Mouse (Mus musculus): Measurements from ENCODE around the gene Rnf187.

Rnf187 gene

GRCm38 (mm10) chr11:58938322-58939087, at the start of gene Rnf187:
Rnf187 (minus strand) TSS chr11:58938916.
- peak; percentile 51 for DNase-seq (ENCODE audit: low spot score)

- DNase-seq (ENCODE audit: low spot score), result no peak
These were observed 46.7 kb upstream of the Rnf187 start for GRCm38 (mm10) chr11:58985299-58985917.

GRCm38 (mm10) chr11:58984657-58985056, 45.9 kb upstream of the Rnf187 start:
- no peak for DNase-seq (ENCODE audit: low spot score)

- DNase-seq (ENCODE audit: low spot score), result no peak
These were observed 45.1 kb upstream of the Rnf187 start for GRCm38 (mm10) chr11:58983691-58984341.

GRCm38 (mm10) chr11:58982471-58983097, 43.9 kb upstream of the Rnf187 start:
- no peak for DNase-seq (ENCODE audit: low spot score)

GRCm38 (mm10) chr11:58981541-58982447, 43.1 kb upstream of the Rnf187 start:
- no peak for DNase-seq (ENCODE audit: low spot score)

GRCm38 (mm10) chr11:58980381-58980990, 41.8 kb upstream of the Rnf187 start:
- DNase-seq (ENCODE audit: low spot score), result no peak

GRCm38 (mm10) chr11:58979661-58980060, 40.9 kb upstream of the Rnf187 start:
- no peak for DNase-seq (ENCODE audit: low spot score)

- DNase-seq (ENCODE audit: low spot score), result no peak
These were observed 40.5 kb upstream of the Rnf187 start for GRCm38 (mm10) chr11:58979183-58979582.

- no peak for DNase-seq (ENCODE audit: low spot score)
These were observed 40.0 kb upstream of the Rnf187 start for GRCm38 (mm10) chr11:58978706-58979030.

- DNase-seq (ENCODE audit: low spot score), result no peak
These were observed 39.5 kb upstream of the Rnf187 start, which contains the start of gene Trim11 for GRCm38 (mm10) chr11:58978027-58978705. Trim11 (plus strand) TSS chr11:58978093.

GRCm38 (mm10) chr11:58977607-58978026, 38.9 kb upstream of the Rnf187 start:
- no peak for DNase-seq (ENCODE audit: low spot score)

GRCm38 (mm10) chr11:58977150-58977549, 38.4 kb upstream of the Rnf187 start:
- no peak for DNase-seq (ENCODE audit: low spot score)

- DNase-seq (ENCODE audit: low spot score), result no peak
These were observed 35.7 kb upstream of the Rnf187 start for GRCm38 (mm10) chr11:58974414-58974813.

- DNase-seq (ENCODE audit: low spot score), result no peak
These were observed 33.1 kb upstream of the Rnf187 start for GRCm38 (mm10) chr11:58971796-58972195.

GRCm38 (mm10) chr11:58970831-58971530, 32.3 kb upstream of the Rnf187 start:
- DNase-seq (ENCODE audit: low spot score), result no peak

GRCm38 (mm10) chr11:58969659-58970058, 30.9 kb upstream of the Rnf187 start:
- no peak for DNase-seq (ENCODE audit: low spot score)

- DNase-seq (ENCODE audit: low spot score), result no peak
These were observed 30.3 kb upstream of the Rnf187 start for GRCm38 (mm10) chr11:58969027-58969426.

- DNase-seq (ENCODE audit: low spot score), result no peak
These were observed 29.8 kb upstream of the Rnf187 start for GRCm38 (mm10) chr11:58968551-58968950.

- DNase-seq (ENCODE audit: low spot score), result no peak
These were observed 28.6 kb upstream of the Rnf187 start for GRCm38 (mm10) chr11:58967346-58967745.

All from urinary bladder, postnatal 10 days (tissue).